Mouse (Mus musculus): ENCODE results near the gene Tmem42.

Tmem42 gene

GRCm38 (mm10) chr9:123020995-123021631, at the start of gene Tmem42:
TSS of gene Tmem42 (plus strand) at chr9:123021326.
- peak; percentile 85 to 87 for DNase-seq (ENCODE audit: low spot score in 2 of 2)

- no peak for DNase-seq (ENCODE audit: low spot score in 2 of 2)
Observed at GRCm38 (mm10) chr9:122998406-122999192, 22.5 kb upstream of the Tmem42 start.

- no peak for DNase-seq (ENCODE audit: low spot score in 2 of 2)
Observed at GRCm38 (mm10) chr9:122999193-122999586, 21.9 kb upstream of the Tmem42 start.

GRCm38 (mm10) chr9:123004718-123005117, 16.4 kb upstream of the Tmem42 start:
- no peak for DNase-seq (ENCODE audit: low spot score in 2 of 2)

GRCm38 (mm10) chr9:123006071-123006470, 15.1 kb upstream of the Tmem42 start:
- DNase-seq (ENCODE audit: low spot score in 2 of 2), result no peak

- peak; percentile 12 to 17 for DNase-seq (ENCODE audit: low spot score in 2 of 2)
Observed at GRCm38 (mm10) chr9:123021636-123022379, 682 bp downstream of the Tmem42 start.

GRCm38 (mm10) chr9:123024201-123024600, 3.1 kb downstream of the Tmem42 start:
- no peak for DNase-seq (ENCODE audit: low spot score in 2 of 2)

- no peak for DNase-seq (ENCODE audit: low spot score in 2 of 2)
Observed at GRCm38 (mm10) chr9:123031496-123032246, 10.5 kb downstream of the Tmem42 start.

GRCm38 (mm10) chr9:123034426-123034825, 13.3 kb downstream of the Tmem42 start, which contains the start of gene Tgm4:
TSS of gene Tgm4 (plus strand) at chr9:123034726.
- DNase-seq (ENCODE audit: low spot score in 2 of 2), result no peak

- no peak for DNase-seq (ENCODE audit: low spot score in 2 of 2)
Observed at GRCm38 (mm10) chr9:123047665-123048064, 26.5 kb downstream of the Tmem42 start.

GRCm38 (mm10) chr9:123058724-123059292, 37.7 kb downstream of the Tmem42 start:
- no peak for DNase-seq (ENCODE audit: low spot score in 2 of 2)

- DNase-seq (ENCODE audit: low spot score in 2 of 2), result no peak
Observed at GRCm38 (mm10) chr9:123060172-123060571, 39.0 kb downstream of the Tmem42 start.

All from frontal cortex, postnatal 36 days (tissue).